Mouse (Mus musculus): Measurements from ENCODE around the gene Mapre1. TPM values are rescaled to one million over a fixed set of nuclear protein-coding genes. Genes with fewer than 3 reads are reported as not detected.

Mapre1 gene
- polyA plus RNA-seq, 1 experiment from 2014 or later = 337 TPM

GRCm38 (mm10) chr2:153762121-153762520 lies 21.0 kb downstream of the Mapre1 start:
- 95% methylated on average over 5 of the region's 5 CpGs for WGBS
- no peaks in the 10 kb centered on the region for H3K4me1 ChIP-seq (ENCODE audit: control insufficient read depth, insufficient read depth, low read length)
- peaks cover 50% of the 10 kb centered on the region for H3K36me3 ChIP-seq (ENCODE audit: control insufficient read depth, insufficient read depth, low read length)
- H3K9ac ChIP-seq (replicated peaks; ENCODE audit: low read depth, low read length) = no peak overlapping the region
- H3K9me3 ChIP-seq (ENCODE audit: control insufficient read depth, low read length) = no peaks in the 10 kb centered on the region
- no peak overlapping the region for H3K4me3 ChIP-seq (ENCODE audit: low read depth, low read length)
- ATAC-seq (ENCODE audit: low read depth) = no peak
- no peak overlapping the region for H3K4me2 ChIP-seq (ENCODE audit: low read depth, low read length)
- no peaks in the 10 kb centered on the region for H3K27me3 ChIP-seq (ENCODE audit: control insufficient read depth, insufficient read depth, low read length)
- H3K27ac ChIP-seq (ENCODE audit: low read depth, low read length) = no peak overlapping the region

GRCm38 (mm10) chr2:153767484-153767883 lies 26.4 kb downstream of the Mapre1 start:
- Histone ChIP-seq H3K27me3 (ENCODE audit: control insufficient read depth, insufficient read depth, low read length) (no peaks in the 10 kb centered on the region), H3K36me3 (ENCODE audit: control insufficient read depth, insufficient read depth, low read length) (peaks cover 41% of the 10 kb centered on the region), H3K9ac (replicated peaks; ENCODE audit: low read depth, low read length) (no peak overlapping the region), H3K4me2 (ENCODE audit: low read depth, low read length) (no peak overlapping the region), H3K27ac (ENCODE audit: low read depth, low read length) (no peak overlapping the region), H3K4me3 (ENCODE audit: low read depth, low read length) (no peak overlapping the region), H3K4me1 (ENCODE audit: control insufficient read depth, insufficient read depth, low read length) (no peaks in the 10 kb centered on the region), H3K9me3 (ENCODE audit: control insufficient read depth, low read length) (no peaks in the 10 kb centered on the region)
- WGBS = 57% methylated on average over 6 of the region's 6 CpGs
- ATAC-seq (ENCODE audit: low read depth) = no peak

- no peaks in the 10 kb centered on the region for H3K9me3 ChIP-seq (ENCODE audit: control insufficient read depth, low read length)
- no peak overlapping the region for H3K27ac ChIP-seq (ENCODE audit: low read depth, low read length)
- H3K36me3 ChIP-seq (ENCODE audit: control insufficient read depth, insufficient read depth, low read length) = peaks cover 39% of the 10 kb centered on the region
- no peaks in the 10 kb centered on the region for H3K4me1 ChIP-seq (ENCODE audit: control insufficient read depth, insufficient read depth, low read length)
- no peak for ATAC-seq (ENCODE audit: low read depth)
- no peak overlapping the region for H3K4me2 ChIP-seq (ENCODE audit: low read depth, low read length)
- WGBS = 86% methylated on average over 2 of the region's 2 CpGs
- H3K9ac ChIP-seq (replicated peaks; ENCODE audit: low read depth, low read length) = no peak overlapping the region
- H3K4me3 ChIP-seq (ENCODE audit: low read depth, low read length) = no peak overlapping the region
- no peaks in the 10 kb centered on the region for H3K27me3 ChIP-seq (ENCODE audit: control insufficient read depth, insufficient read depth, low read length)
Observed at GRCm38 (mm10) chr2:153768881-153769280, 27.8 kb downstream of the Mapre1 start.

- no peaks in the 10 kb centered on the region for H3K9me3 ChIP-seq (ENCODE audit: control insufficient read depth, low read length)
- H3K4me1 ChIP-seq (ENCODE audit: control insufficient read depth, insufficient read depth, low read length) = no peaks in the 10 kb centered on the region
- no peak overlapping the region for H3K9ac ChIP-seq (replicated peaks; ENCODE audit: low read depth, low read length)
- H3K27me3 ChIP-seq (ENCODE audit: control insufficient read depth, insufficient read depth, low read length) = no peaks in the 10 kb centered on the region
- no peak overlapping the region for H3K4me3 ChIP-seq (ENCODE audit: low read depth, low read length)
- H3K27ac ChIP-seq (ENCODE audit: low read depth, low read length) = no peak overlapping the region
- H3K4me2 ChIP-seq (ENCODE audit: low read depth, low read length) = no peak overlapping the region
- peaks cover 15% of the 10 kb centered on the region; the same call in 1 of the 2 replicates for H3K36me3 ChIP-seq (ENCODE audit: control insufficient read depth, insufficient read depth, low read length)
- WGBS = 89% methylated on average over 4 of the region's 4 CpGs
- no peak for ATAC-seq (ENCODE audit: low read depth)
Observed at GRCm38 (mm10) chr2:153772950-153773349, 31.9 kb downstream of the Mapre1 start.

GRCm38 (mm10) chr2:153775472-153775871 lies 34.4 kb downstream of the Mapre1 start:
- H3K4me3 ChIP-seq (ENCODE audit: low read depth, low read length) = no peak overlapping the region
- WGBS = 92% methylated on average over 4 of the region's 4 CpGs
- no peaks in the 10 kb centered on the region for H3K9me3 ChIP-seq (ENCODE audit: control insufficient read depth, low read length)
- H3K4me2 ChIP-seq (ENCODE audit: low read depth, low read length) = no peak overlapping the region
- 0 out of 2 replicates have a peak, but pooled peaks cover 11% of the 10 kb centered on the region for H3K36me3 ChIP-seq (ENCODE audit: control insufficient read depth, insufficient read depth, low read length)
- H3K27ac ChIP-seq (ENCODE audit: low read depth, low read length) = no peak overlapping the region
- ATAC-seq (ENCODE audit: low read depth) = no peak
- H3K27me3 ChIP-seq (ENCODE audit: control insufficient read depth, insufficient read depth, low read length) = no peaks in the 10 kb centered on the region
- peaks cover 6% of the 10 kb centered on the region; the same call in 1 of the 2 replicates for H3K4me1 ChIP-seq (ENCODE audit: control insufficient read depth, insufficient read depth, low read length)
- H3K9ac ChIP-seq (replicated peaks; ENCODE audit: low read depth, low read length) = no peak overlapping the region

GRCm38 (mm10) chr2:153778638-153779362 lies 37.7 kb downstream of the Mapre1 start:
- H3K9me3 ChIP-seq (ENCODE audit: control insufficient read depth, low read length) = no peaks in the 10 kb centered on the region
- H3K9ac ChIP-seq (replicated peaks; ENCODE audit: low read depth, low read length) = 0 out of 2 replicates have a peak overlapping the region, but pooled peaks have one; percentile 1
- peaks cover 6% of the 10 kb centered on the region; the same call in 1 of the 2 replicates for H3K4me1 ChIP-seq (ENCODE audit: control insufficient read depth, insufficient read depth, low read length)
- H3K36me3 ChIP-seq (ENCODE audit: control insufficient read depth, insufficient read depth, low read length) = no peaks in the 10 kb centered on the region
- H3K27me3 ChIP-seq (ENCODE audit: control insufficient read depth, insufficient read depth, low read length) = no peaks in the 10 kb centered on the region
- peak overlapping the region; percentile 39 for H3K4me2 ChIP-seq (ENCODE audit: low read depth, low read length)
- 15% methylated on average over 24 of the region's 24 CpGs for WGBS
- no peak overlapping the region for H3K27ac ChIP-seq (ENCODE audit: low read depth, low read length)
- H3K4me3 ChIP-seq (ENCODE audit: low read depth, low read length) = peak overlapping the region; percentile 19; the same call in 1 of the 2 replicates
- peak; percentile 63 for ATAC-seq (ENCODE audit: low read depth)

- H3K9me3 ChIP-seq (ENCODE audit: control insufficient read depth, low read length) = no peaks in the 10 kb centered on the region
- peak within 1 kb of the TSS; percentile 1; the same call in 1 of the 2 replicates for H3K9ac ChIP-seq (replicated peaks; ENCODE audit: low read depth, low read length)
- ATAC-seq (ENCODE audit: low read depth) = peak; percentile 44; the same call in 1 of the 2 replicates
- 52% methylated on average over 11 of the region's 12 CpGs for WGBS
- no peaks in the 10 kb centered on the region for H3K27me3 ChIP-seq (ENCODE audit: control insufficient read depth, insufficient read depth, low read length)
- no peak within 1 kb of the TSS for H3K27ac ChIP-seq (ENCODE audit: low read depth, low read length)
- peak within 1 kb of the TSS; percentile 39 for H3K4me2 ChIP-seq (ENCODE audit: low read depth, low read length)
- no peaks in the 10 kb centered on the region for H3K36me3 ChIP-seq (ENCODE audit: control insufficient read depth, insufficient read depth, low read length)
- H3K4me3 ChIP-seq (ENCODE audit: low read depth, low read length) = peak within 1 kb of the TSS; percentile 19; the same call in 1 of the 2 replicates
- H3K4me1 ChIP-seq (ENCODE audit: control insufficient read depth, insufficient read depth, low read length) = peaks cover 6% of the 10 kb centered on the region; the same call in 1 of the 2 replicates
Observed at GRCm38 (mm10) chr2:153779394-153779981, 38.4 kb downstream of the Mapre1 start, which contains the start of gene Efcab8. Gene Efcab8 (plus strand): TSS chr2:153779931.

GRCm38 (mm10) chr2:153781181-153781580 lies 40.1 kb downstream of the Mapre1 start:
- WGBS = 88% methylated on average over 4 of the region's 4 CpGs
- H3K9ac ChIP-seq (replicated peaks; ENCODE audit: low read depth, low read length) = no peak overlapping the region
- no peak overlapping the region for H3K27ac ChIP-seq (ENCODE audit: low read depth, low read length)
- H3K4me2 ChIP-seq (ENCODE audit: low read depth, low read length) = no peak overlapping the region
- no peak for ATAC-seq (ENCODE audit: low read depth)
- H3K9me3 ChIP-seq (ENCODE audit: control insufficient read depth, low read length) = no peaks in the 10 kb centered on the region
- no peak overlapping the region for H3K4me3 ChIP-seq (ENCODE audit: low read depth, low read length)
- peaks cover 6% of the 10 kb centered on the region; the same call in 1 of the 2 replicates for H3K4me1 ChIP-seq (ENCODE audit: control insufficient read depth, insufficient read depth, low read length)
- no peaks in the 10 kb centered on the region for H3K36me3 ChIP-seq (ENCODE audit: control insufficient read depth, insufficient read depth, low read length)
- H3K27me3 ChIP-seq (ENCODE audit: control insufficient read depth, insufficient read depth, low read length) = no peaks in the 10 kb centered on the region

GRCm38 (mm10) chr2:153784668-153785067 lies 43.6 kb downstream of the Mapre1 start:
- H3K9me3 ChIP-seq (ENCODE audit: control insufficient read depth, low read length) = no peaks in the 10 kb centered on the region
- no peak overlapping the region for H3K27ac ChIP-seq (ENCODE audit: low read depth, low read length)
- no peaks in the 10 kb centered on the region for H3K27me3 ChIP-seq (ENCODE audit: control insufficient read depth, insufficient read depth, low read length)
- H3K4me1 ChIP-seq (ENCODE audit: control insufficient read depth, insufficient read depth, low read length) = no peaks in the 10 kb centered on the region
- no peak overlapping the region for H3K4me3 ChIP-seq (ENCODE audit: low read depth, low read length)
- no peak overlapping the region for H3K9ac ChIP-seq (replicated peaks; ENCODE audit: low read depth, low read length)
- WGBS = 96% methylated on average over 2 of the region's 2 CpGs
- no peak for ATAC-seq (ENCODE audit: low read depth)
- H3K36me3 ChIP-seq (ENCODE audit: control insufficient read depth, insufficient read depth, low read length) = no peaks in the 10 kb centered on the region
- no peak overlapping the region for H3K4me2 ChIP-seq (ENCODE audit: low read depth, low read length)
